Mouse (Mus musculus) liver, embryonic 12.5 days (tissue): ENCODE results near the gene Vstm4. TPM values are rescaled to one million over a fixed set of nuclear protein-coding genes. Genes with fewer than 3 reads are reported as not detected.
A peak's percentile ranks its signal among the peaks of the same experiment; 100 is the strongest.

Experiments used
- ATAC-seq: fragments of 200-750 bp; cut with Nextera tagmentation; 2 replicates; pipeline ENCODE4 v1.8.0; 2017; ENCODE audit warnings: moderate number of reproducible peaks, mild to moderate bottlenecking, moderate library complexity
- H3K27ac ChIP-seq: fragments of 300-500 bp; sonication (generic); 2 replicates; pipeline ENCODE4 v1.5.1; 2016; ENCODE audit warnings: mild to moderate bottlenecking
- H3K27me3 ChIP-seq: fragments of 300-500 bp; sonication (generic); replicated peaks from 2 replicates; pipeline ENCODE4 v1.6.1; 2016; ENCODE audit warnings: mild to moderate bottlenecking, moderate library complexity
- H3K36me3 ChIP-seq: fragments of 300-500 bp; sonication (generic); 2 replicates; pipeline ENCODE4 v1.6.1; 2016; ENCODE audit warnings: mild to moderate bottlenecking, moderate library complexity
- H3K4me1 ChIP-seq: fragments of 300-500 bp; sonication (generic); 2 replicates; pipeline ENCODE4 v1.6.1; 2016
- H3K4me2 ChIP-seq: fragments of 300-500 bp; sonication (generic); 2 replicates; pipeline ENCODE4 v1.6.1; 2016; ENCODE audit warnings: mild to moderate bottlenecking, moderate library complexity
- H3K4me3 ChIP-seq: fragments of 300-500 bp; sonication (generic); 2 replicates; pipeline ENCODE4 v1.5.1; 2016; ENCODE audit warnings: mild to moderate bottlenecking, moderate library complexity
- H3K9ac ChIP-seq: fragments of 300-500 bp; sonication (generic); 2 replicates; pipeline ENCODE4 v1.6.1; 2016; ENCODE audit warnings: mild to moderate bottlenecking, moderate library complexity
- H3K9me3 ChIP-seq: fragments of 300-500 bp; sonication (generic); replicated peaks from 2 replicates; pipeline ENCODE4 v1.6.1; 2016; ENCODE audit warnings: mild to moderate bottlenecking, moderate library complexity
- WGBS: fragments of 180-500 bp; shearing (Covaris S2); methylation state at CpG from one replicate; pipeline ENCODE4 v1.1.7; 2016; ENCODE audit not compliant: insufficient replicate concordance; 5-methylcytosine and 5-hydroxymethylcytosine counted together
- polyA plus RNA-seq: library from polyadenylated mRNA; unstranded; fragments of >200 nt; fragmentation: Nextera tagmentation; extraction: Ambion mirVana; gene quantifications from 2 replicates; pipeline ENCODE4 v1.2.1, GENCODE M21; 2016

Gene Vstm4
- 3.9 and 4.4 TPM in 2 replicates for polyA plus RNA-seq

GRCm38 (mm10) chr14:32856681-32857328 lies at the start of gene Vstm4:
TSS of gene Vstm4 (plus strand) at chr14:32856756.
- H3K36me3 ChIP-seq = no peaks in the 10 kb centered on the region
- H3K4me2 ChIP-seq = peak within 1 kb of the TSS; percentile 54
- 1% methylated on average over 67 of the region's 68 CpGs for whole genome bisulfite sequencing
- H3K27me3 ChIP-seq = peaks cover 47% of the 10 kb centered on the region
- no peak within 1 kb of the TSS for H3K27ac ChIP-seq
- H3K4me1 ChIP-seq = peaks cover 11% of the 10 kb centered on the region; the same call in 1 of the 2 replicates
- peak within 1 kb of the TSS; percentile 50 for H3K4me3 ChIP-seq
- ATAC-seq = peak; percentile 24; the same call in 1 of the 2 replicates
- no peaks in the 10 kb centered on the region for H3K9me3 ChIP-seq
- peak within 1 kb of the TSS; percentile 48 for H3K9ac ChIP-seq

GRCm38 (mm10) chr14:32810111-32810510 lies 46.4 kb upstream of the Vstm4 start:
- H3K4me2 ChIP-seq = no peak overlapping the region
- H3K27ac ChIP-seq = no peak overlapping the region
- no peaks in the 10 kb centered on the region for H3K36me3 ChIP-seq
- ATAC-seq = no peak
- H3K9me3 ChIP-seq = no peaks in the 10 kb centered on the region
- no peaks in the 10 kb centered on the region for H3K4me1 ChIP-seq
- H3K9ac ChIP-seq = no peak overlapping the region
- no peaks in the 10 kb centered on the region for H3K27me3 ChIP-seq
- no peak overlapping the region for H3K4me3 ChIP-seq

- H3K27me3 ChIP-seq = no peaks in the 10 kb centered on the region
Observed at GRCm38 (mm10) chr14:32812429-32812828, 44.1 kb upstream of the Vstm4 start.

GRCm38 (mm10) chr14:32814961-32815360 lies 41.6 kb upstream of the Vstm4 start:
- Histone ChIP-seq H3K9me3 (no peaks in the 10 kb centered on the region), H3K27ac (no peak overlapping the region), H3K36me3 (no peaks in the 10 kb centered on the region), H3K4me3 (no peak overlapping the region), H3K4me1 (no peaks in the 10 kb centered on the region), H3K27me3 (no peaks in the 10 kb centered on the region), H3K4me2 (no peak overlapping the region), H3K9ac (no peak overlapping the region)
- ATAC-seq = no peak
- 50% methylated on average over 4 of the region's 4 CpGs for WGBS

More at GRCm38 (mm10) chr14:32812429-32812828, 44.1 kb upstream of the Vstm4 start:
- no peak for ATAC-seq
- no peaks in the 10 kb centered on the region for H3K9me3 ChIP-seq
- no peaks in the 10 kb centered on the region for H3K36me3 ChIP-seq
- no peak overlapping the region for H3K4me2 ChIP-seq
- no peak overlapping the region for H3K9ac ChIP-seq
- 41% methylated on average over 6 of the region's 6 CpGs for WGBS
- H3K4me1 ChIP-seq = no peaks in the 10 kb centered on the region
- no peak overlapping the region for H3K27ac ChIP-seq
- no peak overlapping the region for H3K4me3 ChIP-seq

GRCm38 (mm10) chr14:32816533-32816932 lies 40.0 kb upstream of the Vstm4 start:
- no peaks in the 10 kb centered on the region for H3K27me3 ChIP-seq
- H3K9ac ChIP-seq = no peak overlapping the region
- H3K4me2 ChIP-seq = no peak overlapping the region
- WGBS = 59% methylated on average over 4 of the region's 4 CpGs
- H3K27ac ChIP-seq = no peak overlapping the region
- H3K4me3 ChIP-seq = no peak overlapping the region
- no peaks in the 10 kb centered on the region for H3K4me1 ChIP-seq
- no peak for ATAC-seq
- no peaks in the 10 kb centered on the region for H3K9me3 ChIP-seq
- no peaks in the 10 kb centered on the region for H3K36me3 ChIP-seq

- no peak overlapping the region for H3K9ac ChIP-seq
- WGBS = 60% methylated on average over 7 of the region's 7 CpGs
- H3K36me3 ChIP-seq = no peaks in the 10 kb centered on the region
- no peak overlapping the region for H3K4me2 ChIP-seq
- no peak overlapping the region for H3K27ac ChIP-seq
- no peak overlapping the region for H3K4me3 ChIP-seq
- H3K9me3 ChIP-seq = no peaks in the 10 kb centered on the region
- ATAC-seq = no peak
- H3K27me3 ChIP-seq = no peaks in the 10 kb centered on the region
- H3K4me1 ChIP-seq = no peaks in the 10 kb centered on the region
Observed at GRCm38 (mm10) chr14:32817258-32817657, 39.3 kb upstream of the Vstm4 start.

GRCm38 (mm10) chr14:32819297-32819696 lies 37.3 kb upstream of the Vstm4 start:
- Histone ChIP-seq H3K27ac (no peak overlapping the region), H3K27me3 (no peaks in the 10 kb centered on the region), H3K9me3 (no peaks in the 10 kb centered on the region), H3K4me3 (no peak overlapping the region), H3K36me3 (no peaks in the 10 kb centered on the region), H3K4me2 (no peak overlapping the region), H3K9ac (no peak overlapping the region), H3K4me1 (no peaks in the 10 kb centered on the region)
- ATAC-seq = no peak
- 67% methylated on average over 1 of the region's 1 CpGs for WGBS

GRCm38 (mm10) chr14:32822812-32823211 lies 33.7 kb upstream of the Vstm4 start:
- ATAC-seq = no peak
- Histone ChIP-seq H3K4me2 (no peak overlapping the region), H3K36me3 (no peaks in the 10 kb centered on the region), H3K4me3 (no peak overlapping the region), H3K4me1 (peaks cover 3% of the 10 kb centered on the region; the same call in 1 of the 2 replicates), H3K9me3 (no peaks in the 10 kb centered on the region), H3K27ac (no peak overlapping the region), H3K9ac (no peak overlapping the region), H3K27me3 (no peaks in the 10 kb centered on the region)
- 61% methylated on average over 4 of the region's 4 CpGs for WGBS

- WGBS = 54% methylated on average over 3 of the region's 3 CpGs
- Histone ChIP-seq H3K4me3 (no peak overlapping the region), H3K4me1 (peaks cover 13% of the 10 kb centered on the region; the same call in 1 of the 2 replicates), H3K27ac (no peak overlapping the region), H3K9ac (no peak overlapping the region), H3K9me3 (no peaks in the 10 kb centered on the region), H3K36me3 (no peaks in the 10 kb centered on the region), H3K27me3 (no peaks in the 10 kb centered on the region), H3K4me2 (no peak overlapping the region)
- ATAC-seq = no peak
Observed at GRCm38 (mm10) chr14:32823861-32824260, 32.7 kb upstream of the Vstm4 start.

GRCm38 (mm10) chr14:32824267-32825150 lies 32.0 kb upstream of the Vstm4 start:
- H3K9me3 ChIP-seq = no peaks in the 10 kb centered on the region
- no peak overlapping the region for H3K4me3 ChIP-seq
- WGBS = 55% methylated on average over 14 of the region's 14 CpGs
- H3K9ac ChIP-seq = no peak overlapping the region
- no peaks in the 10 kb centered on the region for H3K36me3 ChIP-seq
- H3K27me3 ChIP-seq = no peaks in the 10 kb centered on the region
- H3K27ac ChIP-seq = no peak overlapping the region
- no peak for ATAC-seq
- no peak overlapping the region for H3K4me2 ChIP-seq
- H3K4me1 ChIP-seq = peaks cover 14% of the 10 kb centered on the region; the same call in 1 of the 2 replicates

GRCm38 (mm10) chr14:32825426-32826032 lies 31.0 kb upstream of the Vstm4 start:
- Histone ChIP-seq H3K4me3 (no peak overlapping the region), H3K36me3 (no peaks in the 10 kb centered on the region), H3K27ac (no peak overlapping the region), H3K9me3 (no peaks in the 10 kb centered on the region), H3K9ac (no peak overlapping the region), H3K27me3 (no peaks in the 10 kb centered on the region), H3K4me1 (peaks cover 14% of the 10 kb centered on the region; the same call in 1 of the 2 replicates), H3K4me2 (peak overlapping the region; percentile 17; the same call in 1 of the 2 replicates)
- ATAC-seq = peak; percentile 46; the same call in 1 of the 2 replicates
- 14% methylated on average over 11 of the region's 11 CpGs for WGBS

- no peak for ATAC-seq
- Histone ChIP-seq H3K36me3 (no peaks in the 10 kb centered on the region), H3K9me3 (no peaks in the 10 kb centered on the region), H3K4me1 (peaks cover 14% of the 10 kb centered on the region; the same call in 1 of the 2 replicates), H3K27ac (no peak overlapping the region), H3K27me3 (no peaks in the 10 kb centered on the region), H3K9ac (no peak overlapping the region), H3K4me3 (no peak overlapping the region), H3K4me2 (no peak overlapping the region)
- 66% methylated on average over 4 of the region's 4 CpGs for WGBS
Observed at GRCm38 (mm10) chr14:32827165-32827564, 29.4 kb upstream of the Vstm4 start.
